Mouse (Mus musculus) c-Kit-negative CD71-positive TER-119-positive erythroid progenitor cells, embryonic 14.5 days (primary cell): Measurements from ENCODE around the gene March11.

ENCODE experiments used
- DNase-seq: peaks from one replicate; pipeline ENCODE4 v3.0.0-alpha.2; 2013; ENCODE audit warnings: low read depth, low spot score

The March11 gene

DNA sequence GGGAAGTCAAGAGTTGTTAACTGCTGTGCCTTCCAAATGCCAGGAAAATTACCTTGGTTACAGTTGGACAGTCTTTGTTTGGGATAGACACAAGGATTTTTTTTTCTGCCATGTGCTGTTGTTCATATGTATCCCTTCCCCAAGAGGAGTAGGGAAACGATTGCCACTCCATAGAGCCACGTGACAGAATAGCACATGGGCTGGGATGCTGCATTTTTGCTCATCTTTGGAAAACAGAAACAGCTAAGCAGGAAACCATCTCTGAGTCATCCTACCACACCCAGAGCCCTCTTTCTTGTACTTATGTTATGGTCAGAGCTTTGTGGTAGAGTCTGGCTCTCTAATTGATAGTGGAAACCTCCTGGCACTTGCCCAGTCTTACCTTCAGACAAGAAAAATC is 65.4 kb downstream of the March11 start:
- DNase-seq, result no peak

GRCm38 (mm10) chr15:26374946-26375345 is 66.1 kb downstream of the March11 start:
- no peak for DNase-seq

GRCm38 (mm10) chr15:26377355-26377754 is 68.5 kb downstream of the March11 start:
- DNase-seq, result no peak

GRCm38 (mm10) chr15:26378879-26379278 is 70.0 kb downstream of the March11 start:
- DNase-seq, result no peak

- no peak for DNase-seq
These were observed 71.0 kb downstream of the March11 start for GRCm38 (mm10) chr15:26379831-26380230.

- no peak for DNase-seq
These were observed 72.0 kb downstream of the March11 start for GRCm38 (mm10) chr15:26380844-26381243.

GRCm38 (mm10) chr15:26390001-26390400 is 81.2 kb downstream of the March11 start:
- DNase-seq, result no peak

- DNase-seq, result no peak
These were observed 87.7 kb downstream of the March11 start for GRCm38 (mm10) chr15:26396556-26396955.

- no peak for DNase-seq
These were observed 116.4 kb downstream of the March11 start for GRCm38 (mm10) chr15:26425284-26425683.

DNA sequence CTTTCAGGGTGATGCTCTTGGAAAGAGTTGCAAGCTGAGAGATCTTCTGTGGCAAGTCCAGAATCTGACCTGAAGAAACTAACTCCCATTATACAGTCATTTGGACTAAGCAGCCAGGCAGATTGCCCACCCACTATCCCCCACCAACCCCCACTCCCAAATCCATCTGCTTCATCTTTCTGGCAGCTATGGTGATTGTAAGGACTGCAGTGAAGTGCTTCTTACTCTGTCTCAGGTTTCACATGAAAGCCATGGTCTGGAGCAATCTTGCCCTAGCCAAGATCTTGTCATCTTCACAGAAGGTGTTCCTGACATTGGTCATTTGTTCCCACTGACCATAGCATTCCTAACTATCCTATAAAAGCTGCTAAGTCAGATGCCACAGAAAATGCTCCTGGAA is 117.4 kb downstream of the March11 start:
- DNase-seq, result no peak

GRCm38 (mm10) chr15:26430565-26430964 is 121.7 kb downstream of the March11 start:
- no peak for DNase-seq

GRCm38 (mm10) chr15:26432676-26433075 is 123.8 kb downstream of the March11 start:
- DNase-seq, result no peak

DNA sequence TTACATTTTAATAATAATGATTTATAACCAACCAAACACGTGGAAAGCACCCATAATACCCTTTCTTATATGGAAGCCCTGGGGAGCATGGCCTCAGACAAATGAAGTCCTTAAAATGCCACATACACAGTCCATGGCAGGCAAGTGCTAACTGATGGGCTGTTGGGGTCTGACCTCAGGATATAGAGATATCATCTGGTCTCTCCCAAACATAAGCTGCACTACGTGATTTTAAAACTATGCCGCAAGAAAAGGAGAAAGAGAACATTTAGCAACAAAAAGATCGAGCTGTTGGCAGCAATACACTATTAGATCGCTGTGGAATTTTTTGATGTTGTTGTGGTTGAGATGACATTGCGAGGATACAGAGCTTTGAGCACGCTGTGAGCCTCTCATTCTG is 126.9 kb downstream of the March11 start:
- no peak for DNase-seq

GRCm38 (mm10) chr15:26437113-26437512 is 128.3 kb downstream of the March11 start:
- DNase-seq, result no peak
